Mouse (Mus musculus) spleen, postnatal 36 days (tissue): Measurements from ENCODE around the gene B020031M17Rik.
A peak's percentile ranks its signal among the peaks of the same experiment; 100 is the strongest.
"Not testable (repeated sequence)": the region's sequence is repeated elsewhere in the genome, so short reads cannot be mapped to it uniquely, and the experiment has no call there.

Experiments
- DNase-seq, 2 experiments: peaks; one replicate each; pipeline ENCODE4 v3.0.0; 2022; ENCODE audit warnings: low spot score in 2 of 2, mixed read lengths in 1 of 2

The B020031M17Rik gene

GRCm38 (mm10) chr13:119950706-119951105 is at the start of gene B020031M17Rik:
Gene B020031M17Rik, minus strand, starts transcription at chr13:119950806.
- DNase-seq, result not testable (repeated sequence)

GRCm38 (mm10) chr13:119999215-119999614 is 48.6 kb upstream of the B020031M17Rik start:
- DNase-seq, result not testable (repeated sequence)

- DNase-seq, result not testable (repeated sequence)
Observed at GRCm38 (mm10) chr13:119998442-119999086, 48.0 kb upstream of the B020031M17Rik start.

- DNase-seq, result not testable (repeated sequence)
Observed at GRCm38 (mm10) chr13:119991917-119992496, 41.4 kb upstream of the B020031M17Rik start.

- DNase-seq, result not testable (repeated sequence)
Observed at GRCm38 (mm10) chr13:119991264-119991663, 40.7 kb upstream of the B020031M17Rik start.

- DNase-seq, result not testable (repeated sequence)
Observed at GRCm38 (mm10) chr13:119969163-119969562, 18.6 kb upstream of the B020031M17Rik start.

DNA sequence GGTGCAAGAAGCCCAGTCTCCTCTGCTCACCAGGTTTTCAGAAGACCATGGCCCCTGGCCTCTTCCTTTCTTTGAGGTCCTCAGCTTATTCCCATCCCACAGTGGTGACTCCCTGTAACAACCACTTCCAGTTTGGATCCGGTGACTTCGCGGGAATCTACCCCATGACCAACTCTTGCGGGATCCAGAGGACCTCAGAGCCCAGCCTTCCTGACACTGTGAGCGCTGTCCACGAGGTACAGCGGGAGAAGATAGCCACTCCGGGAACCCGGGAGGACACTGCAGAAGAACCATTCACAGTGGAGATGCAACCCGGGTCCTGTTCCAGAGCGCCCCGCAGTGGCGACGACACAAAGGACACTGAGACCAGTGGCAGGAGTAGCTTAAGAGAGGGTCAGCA is 17.6 kb upstream of the B020031M17Rik start:
- DNase-seq, result not testable (repeated sequence)

DNA sequence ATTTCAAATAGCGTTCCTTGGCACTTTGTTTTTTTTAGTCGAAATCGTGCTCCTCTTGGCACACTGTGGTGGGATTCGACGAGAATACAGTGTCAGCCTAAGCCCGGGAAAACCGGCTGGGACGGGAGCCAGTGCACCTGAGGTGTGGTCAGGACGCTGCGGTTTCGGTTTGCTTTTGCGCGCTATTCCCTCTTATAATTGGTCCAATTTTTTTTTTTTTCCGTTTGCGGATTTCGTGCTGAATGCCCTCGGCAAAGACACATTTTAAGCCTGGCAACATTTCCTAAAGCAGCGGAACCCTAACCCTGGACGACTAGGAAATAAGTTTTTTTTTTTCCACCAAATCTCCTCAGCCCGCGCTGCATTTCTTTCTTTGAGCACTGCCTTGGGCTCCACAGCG is 15.4 kb upstream of the B020031M17Rik start:
- peak in 1 of 2 experiments; percentile 0 for DNase-seq

GRCm38 (mm10) chr13:119965302-119965952 is 14.8 kb upstream of the B020031M17Rik start:
- not testable (repeated sequence) for DNase-seq

DNA sequence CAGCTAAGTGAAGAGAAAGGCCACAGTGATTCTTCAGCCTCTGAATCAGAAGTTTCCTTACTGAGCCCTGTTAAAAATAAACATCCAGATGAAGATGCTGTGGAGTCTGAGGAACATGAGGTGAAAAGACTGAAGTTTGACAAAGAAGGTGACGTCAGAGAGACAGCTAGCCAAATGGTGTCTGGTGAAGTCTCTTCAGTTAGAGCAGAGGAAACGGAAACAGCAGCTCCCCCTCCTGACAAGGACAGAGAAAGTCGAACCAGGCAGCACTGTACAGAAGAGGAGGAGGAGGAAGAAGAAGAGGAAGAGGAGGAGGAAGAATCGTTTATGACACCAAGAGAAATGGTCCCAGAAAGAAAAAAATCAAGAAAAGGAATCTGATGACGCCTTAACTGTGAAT is 12.2 kb upstream of the B020031M17Rik start:
- DNase-seq, result not testable (repeated sequence)

DNA sequence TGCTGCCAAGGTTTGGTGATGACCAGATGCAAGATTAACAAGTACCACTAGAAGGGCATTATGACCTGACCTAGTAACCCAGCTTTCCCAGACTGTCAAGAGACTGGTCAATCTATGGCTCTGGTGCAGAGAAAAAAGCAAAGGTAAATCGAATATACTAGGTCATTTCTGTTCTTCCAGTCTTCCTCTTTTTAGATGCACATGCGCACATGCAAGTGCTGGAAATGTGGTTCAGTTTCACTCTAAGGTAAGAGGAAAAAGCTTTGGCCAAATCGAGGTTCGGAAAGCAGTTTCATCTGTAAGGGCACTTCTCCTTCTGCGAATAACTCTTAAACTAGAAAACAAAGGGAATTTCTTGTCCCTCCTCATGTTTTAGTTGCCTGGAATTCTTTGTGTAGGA is 5.0 kb upstream of the B020031M17Rik start:
- DNase-seq, result not testable (repeated sequence)

DNA sequence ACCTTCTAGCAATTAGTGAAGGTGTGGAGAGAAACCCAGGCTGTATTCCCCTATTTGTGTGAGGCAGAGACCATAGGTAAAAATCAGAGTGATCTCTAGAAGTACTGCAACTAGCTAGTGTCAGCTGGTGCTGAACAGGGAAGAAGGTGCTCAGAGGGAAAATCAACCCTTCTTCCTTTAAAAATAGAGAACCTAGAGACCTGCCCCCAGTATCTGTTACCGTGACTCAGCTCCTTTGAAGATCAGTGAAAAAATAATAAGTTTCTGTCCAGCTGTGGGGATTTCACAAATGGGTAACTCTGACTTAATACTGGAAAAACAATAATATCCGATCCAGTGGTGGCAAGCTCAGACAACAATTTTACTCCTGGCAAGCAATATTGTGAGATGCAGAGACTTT is 4.5 kb upstream of the B020031M17Rik start:
- not testable (repeated sequence) for DNase-seq

DNA sequence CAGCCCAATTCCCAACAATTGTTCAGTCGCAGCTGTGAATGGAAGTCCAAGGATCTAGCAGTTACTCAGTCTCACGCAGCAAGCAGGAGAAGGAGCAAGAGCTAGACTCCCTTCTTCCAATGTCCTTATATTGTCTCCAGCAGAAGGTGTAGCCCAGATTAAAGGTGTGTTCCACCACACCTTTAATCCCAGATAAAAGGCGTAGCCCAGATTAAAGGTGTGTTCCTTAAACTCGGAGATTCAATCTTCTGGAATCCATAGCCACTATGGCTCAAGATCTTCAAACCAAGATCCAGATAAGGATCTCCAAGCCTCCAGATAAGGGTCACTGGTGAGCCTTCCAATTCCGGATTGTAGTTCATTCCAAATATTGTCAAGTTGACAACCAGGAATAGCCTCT is 21.4 kb downstream of the B020031M17Rik start, which contains the start of gene Gm21761:
Gene Gm21761, minus strand, starts transcription at position 101 of the 400 bp plus-strand sequence.
- DNase-seq, result not testable (repeated sequence)

DNA sequence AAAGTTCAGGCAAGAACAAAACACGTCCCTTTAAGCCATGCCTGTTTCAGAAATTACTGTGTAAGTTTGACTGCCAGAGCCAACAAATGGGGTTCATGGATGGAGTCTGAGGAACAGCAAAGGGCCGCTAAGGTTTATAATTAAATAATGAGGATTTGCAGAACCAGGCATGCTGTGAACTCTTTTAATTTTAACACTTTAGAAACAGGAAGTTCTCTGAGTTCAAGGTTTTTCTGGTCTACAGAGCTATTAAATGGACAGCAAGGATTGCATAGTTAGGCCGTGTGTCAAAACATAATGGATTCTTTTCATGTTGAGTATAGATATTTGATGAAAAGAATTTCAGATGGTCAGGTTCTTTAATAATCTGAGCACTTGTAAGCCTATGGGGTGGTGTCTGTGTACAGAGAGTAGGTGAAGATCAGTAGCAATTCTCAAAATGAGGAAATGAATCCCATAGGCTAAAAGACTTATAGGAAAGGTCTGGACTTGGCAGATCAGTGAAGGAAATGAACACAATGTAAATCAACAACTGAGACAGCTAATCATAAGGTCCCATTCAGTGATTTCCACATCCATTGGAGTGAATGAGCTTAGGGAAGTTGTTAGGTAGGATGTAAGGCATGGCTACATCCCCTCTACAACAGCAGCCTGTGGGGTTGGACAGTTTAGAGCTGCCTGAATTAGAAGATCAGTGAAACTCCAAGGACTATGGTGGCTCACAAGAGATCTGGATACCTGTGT is 25.8 kb downstream of the B020031M17Rik start:
- DNase-seq, result not testable (repeated sequence)

- peak; percentile 23 to 36 for DNase-seq
Observed at GRCm38 (mm10) chr13:119916966-119917722, 33.5 kb downstream of the B020031M17Rik start.

DNA sequence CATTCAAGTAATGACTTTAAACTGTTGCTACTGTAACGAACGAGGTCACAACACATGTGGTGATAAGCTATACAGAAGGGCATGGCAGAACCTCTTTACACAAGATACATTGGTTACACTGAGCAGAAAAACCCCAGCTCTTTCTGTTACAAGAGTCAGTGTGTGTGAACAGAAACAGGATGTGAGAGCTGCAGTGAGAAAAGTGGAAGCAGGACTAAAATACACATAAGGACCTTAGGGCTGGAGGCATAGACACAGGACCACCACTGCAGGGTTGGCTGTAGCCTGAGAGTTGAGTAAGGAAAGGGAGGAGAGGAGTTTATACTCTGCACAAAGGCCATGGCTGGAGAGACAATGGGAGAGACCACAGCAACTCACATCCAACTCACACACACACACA is 34.2 kb downstream of the B020031M17Rik start:
- DNase-seq, result peak; percentile 26 to 42
